In the genomic region with DNA sequence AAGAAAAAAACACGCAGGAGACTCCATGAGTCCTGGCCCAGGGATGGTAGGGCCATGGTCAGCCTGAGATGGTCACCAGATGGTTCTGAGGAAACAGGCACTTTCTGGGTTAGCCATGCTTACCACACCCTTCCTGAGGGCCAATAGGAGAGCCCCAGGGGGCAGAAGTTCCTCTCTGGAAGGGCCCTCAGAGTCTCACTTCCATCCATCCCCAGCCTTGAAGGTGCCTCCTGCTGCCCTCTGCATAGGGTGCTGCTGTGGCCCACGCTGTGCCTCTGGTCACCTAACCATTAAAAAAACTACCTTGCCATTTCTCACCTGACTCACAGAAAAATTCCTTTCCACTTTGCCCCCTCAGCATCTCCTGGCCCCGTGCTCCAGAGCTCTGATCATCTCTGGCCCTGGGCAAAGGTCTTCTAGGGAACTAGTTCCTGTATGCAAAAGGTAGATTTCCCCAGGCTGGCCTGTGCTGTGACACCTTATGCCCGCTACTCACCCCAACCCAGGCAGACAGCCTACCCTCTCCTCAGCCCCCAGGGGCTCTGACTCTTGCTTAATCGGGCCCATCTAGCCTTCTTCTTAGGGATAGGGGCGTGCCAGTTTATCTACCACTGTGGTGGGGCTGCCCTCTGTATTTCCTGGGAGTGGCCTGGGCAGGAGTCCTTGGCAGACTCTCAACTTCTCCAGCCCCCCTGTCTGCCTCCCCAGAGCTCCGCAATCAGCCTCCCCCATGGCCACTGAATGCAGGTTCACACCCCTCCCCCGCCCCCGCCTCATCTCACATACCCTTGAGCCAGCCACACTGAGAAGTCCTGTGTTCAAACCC, we compare ENCODE assay signal across 9 mouse cellular contexts. TPM values are rescaled to one million over a fixed set of nuclear protein-coding genes. Genes with fewer than 3 reads are reported as not detected.
DNase-seq lines count a peak whose midpoint lies in the region; ATAC-seq and TF ChIP-seq lines count a peak whose summit lies in the region.
"Had no signal": no experiment of that assay in that cellular context is flagged by ENCODE, and none has a peak within 500 bp of the region (broad histone marks: within the 10 kb centered on the region; RNA-seq: fewer than 3 reads in every experiment).

No protein-coding gene starts in this region.

- no peak for TF ChIP-seq CTCF in gastrocnemius, adult 2 months (IDR thresholded peaks at IDR 0.05)
- TF ChIP-seq CTCF in spleen, adult 2 months (IDR thresholded peaks at IDR 0.05; ENCODE audit: extremely low read depth, insufficient read depth, insufficient read length, insufficient replicate concordance) = no peak

- ATAC-seq in stomach, embryonic 15.5 days (ENCODE audit: insufficient read depth, low FRiP score, low read depth) = peak; percentile 11; the same call in 1 of the 2 replicates

- H3K36me3 ChIP-seq in spleen, adult 2 months (ENCODE audit: control insufficient read depth, insufficient read depth, low read length) = no peaks in the 10 kb centered on the region
- no peaks in the 10 kb centered on the region for H3K36me3 ChIP-seq in stomach, embryonic 15.5 days

- intact Hi-C loops in gastrocnemius, adult 2 months (cut with DNase I) = no loop called here

- H3K9ac ChIP-seq in stomach, embryonic 15.5 days = no peak overlapping the region

- H3K4me1 ChIP-seq in spleen, adult 2 months (ENCODE audit: control insufficient read depth, insufficient read depth, insufficient read length) = peaks cover 29% of the 10 kb centered on the region; the same call in 1 of the 2 replicates
- H3K4me1 ChIP-seq in stomach, embryonic 15.5 days = peaks cover 23% of the 10 kb centered on the region; the same call in 1 of the 2 replicates

- H3K4me2 ChIP-seq in stomach, embryonic 15.5 days = peak overlapping the region; percentile 39

- DNase-seq in gastrocnemius, adult 2 months = no peak
- DNase-seq in gastrocnemius, postnatal 25 days = no peak
- DNase-seq in spleen, adult 2 months (ENCODE audit: low read depth in 1 of 2, low spot score in 2 of 2) = no peak
- DNase-seq in spleen, adult 18-20 months = no peak
- DNase-seq in kidney, postnatal 25 days = peak; percentile 56 to 77
- no peak for DNase-seq in ovary, adult 18-20 months (ENCODE audit: low spot score)
- DNase-seq in right cerebral cortex, postnatal 4 days = no peak
- DNase-seq: cerebellum, postnatal 25 days had no signal

- peak overlapping the region; percentile 35 for H3K4me3 ChIP-seq in gastrocnemius, adult 2 months
- peak overlapping the region; percentile 32; the same call in 1 of the 2 replicates for H3K4me3 ChIP-seq in spleen, adult 2 months (ENCODE audit: extremely low read depth, insufficient read depth, insufficient read length)
- H3K4me3 ChIP-seq in stomach, embryonic 15.5 days (replicated peaks) = peak overlapping the region; percentile 17

- no peaks in the 10 kb centered on the region for H3K9me3 ChIP-seq in stomach, embryonic 15.5 days

- no peak for TF ChIP-seq POLR2A in spleen, adult 2 months (IDR thresholded peaks at IDR 0.05; ENCODE audit: low read depth, low read length)

- WGBS in spleen, adult 2 months = 26% methylated on average over 9 of the region's 9 CpGs
- 43% methylated on average over 9 of the region's 9 CpGs for WGBS in stomach, embryonic 15.5 days

- no peaks in the 10 kb centered on the region for H3K27me3 ChIP-seq in spleen, adult 2 months (ENCODE audit: control insufficient read depth, insufficient read depth, low read length)
- H3K27me3 ChIP-seq in stomach, embryonic 15.5 days (replicated peaks) = no peaks in the 10 kb centered on the region

- no peak overlapping the region for H3K27ac ChIP-seq in gastrocnemius, adult 2 months
- peak overlapping the region; percentile 89 for H3K27ac ChIP-seq in spleen, adult 2 months (ENCODE audit: insufficient read depth, low read length)
- H3K27ac ChIP-seq in stomach, embryonic 15.5 days = peak overlapping the region; percentile 89

RNA-seq across cellular contexts. Expression of a gene that starts 6.0 kb away (rescaled TPM):
- total RNA-seq in gastrocnemius, adult 2 months (2021) = 1 to 10 TPM; 1.2 to 1.8 TPM
- 1 to 10 TPM; 1.6 to 1.8 TPM for total RNA-seq in gastrocnemius, postnatal 25 days (2021)
- 54.3 and 67.0 TPM in 2 replicates for polyA plus RNA-seq in spleen, adult 2 months (2012; rRNA removed)
- 22.3 and 25.1 TPM in 2 replicates for polyA plus RNA-seq in stomach, embryonic 15.5 days (2015; fragmentation: Nextera tagmentation; extraction: Ambion mirVana)

RNA-seq across cellular contexts. Expression of a gene that starts 30.0 kb away (rescaled TPM):
- 10 to 100 TPM; 16.1 to 18.5 TPM for total RNA-seq in gastrocnemius, adult 2 months (2021)
- total RNA-seq in gastrocnemius, postnatal 25 days (2021) = 10 to 100 TPM; 14.3 to 14.5 TPM
- 13.9 and 17.1 TPM in 2 replicates for polyA plus RNA-seq in spleen, adult 2 months (2012; rRNA removed)
- polyA plus RNA-seq in stomach, embryonic 15.5 days (2015; fragmentation: Nextera tagmentation; extraction: Ambion mirVana) = 15.7 and 16.0 TPM in 2 replicates

RNA-seq across cellular contexts. Expression of a gene that starts 44.8 kb away (rescaled TPM):
- total RNA-seq in gastrocnemius, adult 2 months (2021) = 10 to 100 TPM; 16.2 to 19.7 TPM
- total RNA-seq in gastrocnemius, postnatal 25 days (2021) = 10 to 100 TPM; 16.9 to 19.0 TPM
- 67.6 and 105 TPM in 2 replicates for polyA plus RNA-seq in spleen, adult 2 months (2012; rRNA removed)
- polyA plus RNA-seq in stomach, embryonic 15.5 days (2015; fragmentation: Nextera tagmentation; extraction: Ambion mirVana) = 115 and 118 TPM in 2 replicates

RNA-seq across cellular contexts. Expression of a gene that starts 54.8 kb away (rescaled TPM):
- 10 to 100 TPM; 67.5 to 82.5 TPM for total RNA-seq in gastrocnemius, adult 2 months (2021)
- 100 to 1,000 TPM in 1 of 2 experiments, 10 to 100 TPM in 1; 99.2 to 106 TPM for total RNA-seq in gastrocnemius, postnatal 25 days (2021)
- 51.3 and 72.3 TPM in 2 replicates for polyA plus RNA-seq in spleen, adult 2 months (2012; rRNA removed)
- polyA plus RNA-seq in stomach, embryonic 15.5 days (2015; fragmentation: Nextera tagmentation; extraction: Ambion mirVana) = 179 and 214 TPM in 2 replicates

Comparison
In these comparisons a context has a peak if more than half of its experiments do, and no peak if none do; other contexts are left out.
1. DNase-seq: peak in kidney, postnatal 25 days (2 of 2); none in gastrocnemius, adult 2 months (single experiment), gastrocnemius, postnatal 25 days (single experiment), spleen, adult 2 months (0 of 2), spleen, adult 18-20 months (0 of 2), ovary, adult 18-20 months (single experiment) and right cerebral cortex, postnatal 4 days (single experiment).
2. Peak in every context shown above with its lines, with median percentiles within 50 percentile points of each other: H3K4me3 ChIP-seq.